Mouse (Mus musculus) left cerebral cortex, postnatal 36 days (tissue): ENCODE results near the gene Kdm2b. TPM values are rescaled to one million over a fixed set of nuclear protein-coding genes. Genes with fewer than 3 reads are reported as not detected.
A peak's percentile ranks its signal among the peaks of the same experiment; 100 is the strongest.

ENCODE experiments used
- DNase-seq, 2 experiments: peaks; one replicate each; pipeline ENCODE4 v3.0.0; 2021 to 2022; ENCODE audit warnings: low spot score in 2 of 2, mixed read lengths in 1 of 2
- intact Hi-C: fragments of 180-260 bp; cut with DNase I; formaldehyde crosslinking; loops from one replicate; pipeline ENCODE4 v1.15.1; 2025
- total RNA-seq, 2 experiments: library from RNA; stranded (reverse); gene quantifications; 2 replicates each; pipeline ENCODE4 v1.2.3; 2021

Kdm2b gene
- total RNA-seq, 2 experiments from 2014 or later: 23.7 to 27.3 TPM

GRCm38 (mm10) chr5:122947534-122947933 is 42.1 kb downstream of the Kdm2b start:
- DNase-seq: no peak
- intact Hi-C loops: no loop called here

GRCm38 (mm10) chr5:122938676-122939075 is 50.9 kb downstream of the Kdm2b start:
- no peak for DNase-seq
- intact Hi-C loops: no loop called here

DNA sequence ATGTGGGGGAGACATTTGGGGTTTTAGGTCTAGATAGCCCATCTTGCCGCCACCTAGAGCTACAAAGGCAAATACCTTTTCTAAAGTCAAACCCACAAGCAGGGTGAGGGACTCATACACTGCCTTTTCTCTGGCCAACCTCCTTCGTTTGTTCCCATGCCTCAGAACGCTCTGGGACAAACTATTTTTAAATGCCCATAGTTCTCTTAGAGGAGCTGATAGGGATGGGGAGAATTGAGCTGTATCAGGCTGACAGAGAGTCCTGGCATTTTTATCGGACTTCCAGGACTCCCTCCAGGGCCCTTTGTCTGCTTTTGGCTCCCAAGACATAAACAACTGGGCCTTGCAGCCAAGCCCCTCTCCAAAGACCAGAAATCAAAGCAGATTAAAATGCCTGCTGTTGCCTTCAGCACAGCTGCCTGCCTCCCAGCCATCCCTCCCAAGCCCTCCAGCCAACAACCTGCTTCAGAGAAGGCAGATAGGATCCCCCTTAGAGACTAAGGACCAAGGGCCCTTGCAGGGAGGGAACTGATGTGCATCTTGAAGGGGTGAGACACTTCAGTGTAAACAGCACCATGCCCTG is 51.6 kb downstream of the Kdm2b start:
- intact Hi-C loops: no loop called here
- no peak for DNase-seq

- intact Hi-C loops: no loop called here
- no peak for DNase-seq
Measured at GRCm38 (mm10) chr5:122937031-122937430, 52.6 kb downstream of the Kdm2b start.

GRCm38 (mm10) chr5:122935810-122936209 is 53.8 kb downstream of the Kdm2b start:
- intact Hi-C loops: no loop called here
- no peak for DNase-seq

GRCm38 (mm10) chr5:122930991-122931390 is 58.6 kb downstream of the Kdm2b start:
- intact Hi-C loops: no loop called here
- no peak for DNase-seq

DNA sequence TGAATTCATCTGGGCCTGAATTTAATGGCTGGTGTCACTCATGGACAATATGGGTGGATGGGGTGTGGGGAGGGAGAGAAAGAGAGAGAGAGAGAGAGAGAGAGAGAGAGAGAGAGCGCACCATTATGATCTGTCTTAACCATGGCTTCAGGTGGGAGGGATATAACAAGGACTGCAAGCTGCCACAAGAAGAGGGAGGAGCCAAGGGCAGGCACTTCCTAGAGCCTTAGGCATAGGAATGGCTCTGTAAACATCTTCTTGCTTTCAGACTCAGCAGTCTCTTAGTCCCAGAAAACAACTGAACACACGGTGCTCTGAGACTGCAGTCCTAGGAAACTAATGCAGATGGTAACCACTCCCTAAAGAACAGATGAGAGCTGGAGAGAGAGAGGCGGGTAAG is 61.3 kb downstream of the Kdm2b start:
- no peak for DNase-seq
- intact Hi-C loops: loop anchor here (5.0 kb wide), 2 partner anchors 84 to 119 kb away; partner anchors contain the start of gene Morn3

DNA sequence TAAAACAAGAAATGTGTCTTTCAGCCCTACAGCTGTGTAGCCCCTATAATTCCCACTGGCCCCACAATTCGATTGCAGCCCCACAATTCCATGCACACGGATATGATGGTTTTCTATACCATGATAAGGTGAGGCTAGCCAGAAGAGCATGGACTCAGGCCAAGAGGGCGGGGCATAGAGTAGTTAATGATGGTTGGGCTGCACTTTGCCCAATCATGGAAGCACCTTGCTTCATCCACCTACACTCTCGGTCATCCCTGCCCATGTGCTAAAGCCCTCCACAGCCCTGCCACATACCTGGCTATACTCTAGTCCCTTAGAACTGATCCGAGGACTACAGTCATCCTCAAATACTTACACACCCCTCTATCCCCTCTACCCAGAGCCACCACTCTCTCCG is 61.9 kb downstream of the Kdm2b start:
- DNase-seq: no peak
- intact Hi-C loops: loop anchor here (5.0 kb wide), 2 partner anchors 85 to 120 kb away; partner anchors contain the start of gene Morn3

GRCm38 (mm10) chr5:122927092-122927491 is 62.5 kb downstream of the Kdm2b start:
- no peak for DNase-seq
- intact Hi-C loops: loop anchor here (5.0 kb wide), 2 partner anchors 85 to 120 kb away; partner anchors contain the start of gene Morn3

DNA sequence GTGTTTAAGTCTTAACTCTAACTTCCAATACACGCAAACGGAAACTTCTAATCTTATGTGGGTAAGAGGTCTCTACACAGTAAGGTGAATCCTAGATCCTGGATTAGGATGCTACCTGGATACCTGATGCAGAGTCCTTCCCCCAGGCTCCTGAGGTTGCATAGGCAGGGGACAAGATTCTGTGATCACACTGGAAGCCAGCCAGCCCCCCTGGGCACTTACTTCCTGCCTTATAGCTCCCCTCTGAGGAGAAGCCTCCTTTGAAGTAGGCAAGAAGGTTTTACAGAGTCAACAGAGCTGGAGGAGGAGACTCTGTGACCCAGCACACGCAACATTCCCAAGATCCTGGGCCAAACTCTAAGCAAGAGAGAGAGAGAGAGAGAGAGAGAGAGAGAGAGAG is 63.3 kb downstream of the Kdm2b start:
- DNase-seq: no peak
- intact Hi-C loops: loop anchor here (5.0 kb wide), 2 partner anchors 86 to 121 kb away; partner anchors contain the start of gene Morn3

- peak; percentile 50 to 66 for DNase-seq
- intact Hi-C loops: loop anchor here (5.0 kb wide), 2 partner anchors 87 to 122 kb away; partner anchors contain the start of gene Morn3
Measured at GRCm38 (mm10) chr5:122925534-122925958, 64.1 kb downstream of the Kdm2b start.

DNA sequence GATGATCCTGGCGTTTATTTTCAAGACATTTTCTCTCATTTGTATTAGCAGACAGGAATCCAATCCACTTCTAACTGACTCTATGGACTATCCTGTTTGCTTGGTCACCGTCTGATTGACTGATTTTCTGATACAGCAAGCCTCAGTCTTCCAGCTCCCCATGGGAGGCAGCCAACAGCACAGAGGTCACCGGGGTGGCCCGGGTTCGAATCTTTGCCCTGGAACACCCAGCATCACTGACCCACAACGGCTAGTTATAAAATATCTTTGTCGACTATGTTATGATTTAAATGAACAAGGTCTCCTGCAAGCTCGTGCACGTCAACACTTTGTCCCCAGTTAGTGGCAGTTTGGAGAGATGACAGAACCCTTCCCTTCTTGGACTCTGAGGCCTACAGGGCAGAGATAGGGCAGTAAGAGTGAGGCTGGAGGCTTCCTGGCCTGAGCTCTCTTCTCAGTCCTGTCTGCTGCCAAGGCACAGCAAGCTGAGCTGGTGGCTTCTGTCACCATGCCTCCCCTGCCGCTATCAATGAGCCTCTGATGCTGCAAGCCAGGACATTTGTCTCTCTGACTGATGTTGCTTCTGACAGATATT is 65.7 kb downstream of the Kdm2b start:
- intact Hi-C loops: no loop called here
- no peak for DNase-seq

DNA sequence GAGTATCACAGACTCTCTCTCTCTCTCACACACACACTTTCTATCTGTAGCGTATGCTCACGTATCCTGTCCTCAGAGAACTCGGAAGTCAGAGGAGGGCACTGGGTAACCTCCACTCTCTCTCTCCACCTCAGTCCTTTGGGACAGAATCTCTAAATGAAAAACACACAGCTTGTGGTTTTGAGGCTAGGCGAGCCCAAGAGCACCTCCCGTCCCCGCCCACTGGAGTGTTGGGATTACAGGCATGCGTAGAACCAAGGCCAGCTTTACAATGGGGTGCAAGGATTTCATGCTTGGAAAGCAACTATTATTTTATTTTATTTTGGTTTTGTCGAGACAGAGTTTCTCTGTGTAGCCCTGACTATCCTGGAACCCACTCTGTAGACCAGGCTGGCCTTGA is 67.7 kb downstream of the Kdm2b start:
- no peak for DNase-seq
- intact Hi-C loops: no loop called here

DNA sequence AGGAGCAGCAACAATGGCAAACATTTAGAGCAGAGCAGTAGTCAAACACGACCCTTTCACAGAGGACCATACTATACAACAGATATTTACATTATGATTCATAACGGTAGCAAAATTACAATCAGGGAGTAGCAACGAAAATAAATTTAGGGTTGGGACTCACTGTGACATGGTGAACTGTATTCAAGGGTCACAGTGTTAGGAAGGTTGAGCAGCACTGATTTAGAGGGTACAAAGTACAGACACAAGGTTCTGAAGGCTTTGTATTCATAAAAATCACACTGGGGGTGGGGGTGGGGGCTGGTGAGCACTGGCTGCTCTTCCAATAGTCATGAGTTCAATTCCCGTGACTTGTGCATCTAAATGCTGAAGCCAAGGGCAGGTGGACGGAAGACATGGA is 69.1 kb downstream of the Kdm2b start:
- intact Hi-C loops: no loop called here
- DNase-seq: no peak

GRCm38 (mm10) chr5:122917982-122918711 is 71.5 kb downstream of the Kdm2b start:
- DNase-seq: no peak
- intact Hi-C loops: no loop called here

GRCm38 (mm10) chr5:122916147-122916546 is 73.5 kb downstream of the Kdm2b start:
- intact Hi-C loops: no loop called here
- DNase-seq: no peak

- intact Hi-C loops: no loop called here
- DNase-seq: no peak
Measured at GRCm38 (mm10) chr5:122912863-122913262, 76.8 kb downstream of the Kdm2b start.

DNA sequence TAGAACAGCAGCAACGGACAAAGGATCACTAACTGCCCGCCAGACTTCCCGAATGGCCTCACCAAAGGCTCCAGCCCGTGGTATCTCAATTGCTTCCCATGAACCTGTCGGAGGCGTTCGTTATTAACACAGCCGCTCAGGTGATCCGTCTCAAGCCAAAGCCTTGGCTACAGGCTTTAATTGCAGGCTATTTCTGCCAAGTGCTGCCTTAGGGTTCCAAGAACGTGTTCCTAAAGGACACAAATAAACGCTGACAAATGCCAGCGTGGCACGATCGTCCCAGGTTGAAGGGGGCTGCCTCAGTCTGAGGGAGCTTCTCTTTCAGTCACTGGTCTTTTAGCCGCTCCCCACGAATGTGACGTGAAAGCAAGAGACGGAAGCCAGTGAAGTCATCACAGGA is 80.1 kb downstream of the Kdm2b start:
- intact Hi-C loops: no loop called here

DNA sequence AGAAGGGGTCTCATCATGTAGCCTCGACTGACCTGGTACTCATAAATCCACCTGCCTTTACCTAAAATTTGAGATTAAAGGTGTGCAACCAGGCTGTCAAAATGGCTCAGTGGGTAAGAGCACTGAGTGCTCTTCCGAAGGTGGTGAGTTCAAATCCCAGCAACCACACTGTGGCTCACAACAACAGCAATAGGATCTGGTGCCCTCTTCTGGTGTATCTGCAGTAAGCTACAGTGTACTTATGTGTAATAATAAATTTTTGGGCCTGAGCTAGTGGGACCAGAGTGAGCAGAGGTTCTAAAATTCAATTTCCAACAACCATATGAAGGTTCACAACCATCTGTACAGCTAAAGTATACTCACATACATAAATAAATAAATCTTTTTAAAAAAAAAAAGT is 81.6 kb downstream of the Kdm2b start:
- no peak for DNase-seq
- intact Hi-C loops: no loop called here

More for the DNA sequence above, 80.1 kb downstream of the Kdm2b start:
- DNase-seq: no peak

DNA sequence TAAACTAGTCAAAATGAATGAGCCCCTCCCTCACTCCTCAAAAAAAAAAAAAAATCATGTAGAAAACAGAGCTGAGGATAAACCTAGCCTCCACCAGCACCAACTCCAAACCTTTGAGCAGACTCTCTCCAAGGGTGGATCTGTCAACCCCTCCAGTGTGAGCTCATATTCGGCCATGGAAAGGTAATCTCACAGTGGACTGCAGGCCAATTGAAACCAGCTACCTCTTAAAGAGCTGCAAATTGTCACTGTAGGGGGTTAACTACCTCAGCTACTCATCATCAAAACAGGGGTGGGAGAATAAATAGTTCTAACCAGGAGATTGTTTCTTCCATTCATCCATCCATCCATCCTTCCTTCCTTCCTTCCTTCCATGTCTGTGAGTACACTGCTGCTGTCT is 82.4 kb downstream of the Kdm2b start:
- DNase-seq: no peak
- intact Hi-C loops: no loop called here

DNA sequence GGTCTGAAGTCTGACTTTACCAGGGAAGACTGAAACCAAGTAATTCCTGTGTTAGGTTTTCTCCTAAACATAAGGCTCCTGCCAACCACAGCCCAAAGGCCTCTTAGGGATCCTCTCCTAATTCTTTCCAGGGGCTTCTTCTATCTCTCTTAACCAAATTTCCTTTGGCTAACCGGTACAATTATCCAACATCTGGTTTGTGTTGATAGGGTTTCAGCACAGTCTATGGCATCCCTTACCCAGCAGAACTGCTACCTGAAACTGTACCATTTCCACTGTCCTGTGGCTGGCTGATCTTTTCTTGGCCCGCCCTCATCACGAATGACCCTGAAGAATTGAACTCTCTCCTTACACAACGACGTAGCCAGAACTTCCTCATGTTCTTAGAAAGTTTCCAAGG is 86.5 kb downstream of the Kdm2b start:
- intact Hi-C loops: no loop called here
- DNase-seq: no peak
